Comparison of ENCODE assay signal across 10 mouse cellular contexts in the genomic region with DNA sequence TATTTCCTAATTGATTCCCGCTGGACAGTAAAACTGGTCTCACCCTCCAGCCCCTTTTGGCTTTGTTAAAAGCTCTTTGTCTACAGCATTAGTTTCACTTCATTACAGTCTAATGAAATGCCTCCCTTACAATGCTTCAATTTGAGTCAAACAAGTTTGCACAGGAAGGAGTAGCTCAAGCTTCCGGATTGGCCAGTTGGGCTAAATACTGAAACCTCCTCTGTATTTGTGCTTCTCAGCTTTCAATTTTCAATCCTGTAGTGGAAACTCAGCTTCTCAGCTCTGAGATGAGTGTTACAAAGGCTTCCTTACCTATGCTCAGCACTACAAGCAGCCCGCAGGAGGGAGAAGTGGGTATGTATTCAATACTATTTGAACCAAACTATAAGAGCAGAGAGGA. TPM values are rescaled to one million over a fixed set of nuclear protein-coding genes. Genes with fewer than 3 reads are reported as not detected.
A peak's percentile ranks its signal among the peaks of the same experiment; 100 is the strongest.
DNase-seq lines count a peak whose midpoint lies in the region; ATAC-seq and TF ChIP-seq lines count a peak whose summit lies in the region.
"Had no signal": no experiment of that assay in that cellular context is flagged by ENCODE, and none has a peak within 500 bp of the region (broad histone marks: within the 10 kb centered on the region; RNA-seq: fewer than 3 reads in every experiment).

No protein-coding gene starts in this region.

- H3K9me3 ChIP-seq in kidney, embryonic 15.5 days (replicated peaks): no peaks in the 10 kb centered on the region
- H3K9me3 ChIP-seq in hindbrain, postnatal 0 days (ENCODE audit: low read length): no peaks in the 10 kb centered on the region
- no peaks in the 10 kb centered on the region for H3K9me3 ChIP-seq in neural tube, embryonic 12.5 days

- TF ChIP-seq CTCF in hindbrain, postnatal 0 days (IDR thresholded peaks at IDR 0.05; ENCODE audit: low read depth): no peak

- WGBS in kidney, embryonic 15.5 days: 64% methylated on average over 3 of the region's 3 CpGs
- WGBS in hindbrain, postnatal 0 days: 26% methylated on average over 3 of the region's 3 CpGs
- WGBS in neural tube, embryonic 12.5 days: 28% methylated on average over 3 of the region's 3 CpGs

- no peaks in the 10 kb centered on the region for H3K27me3 ChIP-seq in kidney, embryonic 15.5 days
- no peaks in the 10 kb centered on the region for H3K27me3 ChIP-seq in hindbrain, postnatal 0 days (ENCODE audit: insufficient read depth, low read length)
- peaks cover 7% of the 10 kb centered on the region; the same call in 1 of the 2 replicates for H3K27me3 ChIP-seq in neural tube, embryonic 12.5 days (replicated peaks)

- 0 out of 2 replicates have a peak overlapping the region, but pooled peaks have one; percentile 7 for H3K4me2 ChIP-seq in kidney, embryonic 15.5 days
- H3K4me2 ChIP-seq in hindbrain, postnatal 0 days (ENCODE audit: low read depth, low read length): peak overlapping the region; percentile 33
- peak overlapping the region; percentile 27; the same call in 1 of the 2 replicates for H3K4me2 ChIP-seq in neural tube, embryonic 12.5 days (replicated peaks)

- no peak overlapping the region for H3K4me3 ChIP-seq in kidney, embryonic 15.5 days (replicated peaks)
- no peak overlapping the region for H3K4me3 ChIP-seq in hindbrain, postnatal 0 days (ENCODE audit: low read length)
- H3K4me3 ChIP-seq in neural tube, embryonic 12.5 days: no peak overlapping the region

- no peaks in the 10 kb centered on the region for H3K36me3 ChIP-seq in kidney, embryonic 15.5 days
- no peaks in the 10 kb centered on the region for H3K36me3 ChIP-seq in hindbrain, postnatal 0 days (ENCODE audit: insufficient read depth, low read length)
- no peaks in the 10 kb centered on the region for H3K36me3 ChIP-seq in neural tube, embryonic 12.5 days

- peak overlapping the region; percentile 66 for H3K27ac ChIP-seq in kidney, embryonic 15.5 days
- peak overlapping the region; percentile 33 for H3K27ac ChIP-seq in hindbrain, postnatal 0 days
- H3K27ac ChIP-seq in neural tube, embryonic 12.5 days: no peak overlapping the region

- no peak for DNase-seq in kidney, postnatal 10 days
- DNase-seq in embryo, embryonic 11.5 days (ENCODE audit: low read depth, low spot score): peak; percentile 8
- peak; percentile 23 for DNase-seq in hindbrain, postnatal 0 days (ENCODE audit: low spot score)
- no peak for DNase-seq in urinary bladder, postnatal 25 days (ENCODE audit: low spot score)
- DNase-seq in right cerebral cortex, postnatal 14 days: no peak
- no peak for DNase-seq in thymus, postnatal 36 days

- H3K4me1 ChIP-seq in kidney, embryonic 15.5 days: peaks cover 17% of the 10 kb centered on the region; the same call in 1 of the 2 replicates
- no peaks in the 10 kb centered on the region for H3K4me1 ChIP-seq in hindbrain, postnatal 0 days (ENCODE audit: insufficient read depth, low read length)
- H3K4me1 ChIP-seq in neural tube, embryonic 12.5 days: no peaks in the 10 kb centered on the region; the same call in 1 of the 2 replicates

- H3K9ac ChIP-seq in kidney, embryonic 15.5 days: no peak overlapping the region
- H3K9ac ChIP-seq in hindbrain, postnatal 0 days (replicated peaks; ENCODE audit: low read length): no peak overlapping the region
- H3K9ac ChIP-seq in neural tube, embryonic 12.5 days: no peak overlapping the region

- peak; percentile 71 for ATAC-seq in kidney, embryonic 15.5 days (replicated peaks; ENCODE audit: low FRiP score)
- ATAC-seq in hindbrain, postnatal 0 days: peak; percentile 75
- ATAC-seq in neural tube, embryonic 12.5 days (ENCODE audit: low FRiP score, low read depth): peak; percentile 82

RNA-seq across cellular contexts. Expression of a gene that starts 52.9 kb away (rescaled TPM):
- polyA plus RNA-seq in kidney, embryonic 15.5 days (2015; fragmentation: Nextera tagmentation; extraction: Ambion mirVana): 0.26 and 0.29 TPM in 2 replicates
- not detected in 2 replicates for total RNA-seq in hindbrain, postnatal 0 days (2014; rRNA removed)
- polyA plus RNA-seq in hindbrain, postnatal 0 days (2015; fragmentation: Nextera tagmentation; extraction: Ambion mirVana): 0.24 and 0.40 TPM in 2 replicates
- polyA plus RNA-seq in neural tube, embryonic 12.5 days (2016; fragmentation: Nextera tagmentation; extraction: Ambion mirVana): 0.24 and 0.51 TPM in 2 replicates
- total RNA-seq: ES-E14 had no signal

RNA-seq across cellular contexts. Expression of a gene that starts 58.6 kb away (rescaled TPM):
- polyA plus RNA-seq in kidney, embryonic 15.5 days (2015; fragmentation: Nextera tagmentation; extraction: Ambion mirVana): 0.06 TPM in 1 of 2 replicates, not detected in the other
- not detected in 2 replicates for total RNA-seq in hindbrain, postnatal 0 days (2014; rRNA removed)
- not detected in 2 replicates for polyA plus RNA-seq in hindbrain, postnatal 0 days (2015; fragmentation: Nextera tagmentation; extraction: Ambion mirVana)
- polyA plus RNA-seq in neural tube, embryonic 12.5 days (2016; fragmentation: Nextera tagmentation; extraction: Ambion mirVana): not detected in 2 replicates
- polyA plus RNA-seq: liver, embryonic 16.5 days had no signal

Comparison
In these comparisons a context has a peak if more than half of its experiments do, and no peak if none do; other contexts are left out.
1. DNase-seq: peak in embryo, embryonic 11.5 days (single experiment) and hindbrain, postnatal 0 days (single experiment); none in kidney, postnatal 10 days (single experiment), urinary bladder, postnatal 25 days (single experiment), right cerebral cortex, postnatal 14 days (single experiment) and thymus, postnatal 36 days (0 of 2).
2. Peak in every context shown above with its lines, with median percentiles within 50 percentile points of each other: ATAC-seq and H3K4me2 ChIP-seq.